Mouse (Mus musculus): ENCODE results near the gene Ttc7.
A peak's percentile ranks its signal among the peaks of the same experiment; 100 is the strongest.

Ttc7 gene

DNA sequence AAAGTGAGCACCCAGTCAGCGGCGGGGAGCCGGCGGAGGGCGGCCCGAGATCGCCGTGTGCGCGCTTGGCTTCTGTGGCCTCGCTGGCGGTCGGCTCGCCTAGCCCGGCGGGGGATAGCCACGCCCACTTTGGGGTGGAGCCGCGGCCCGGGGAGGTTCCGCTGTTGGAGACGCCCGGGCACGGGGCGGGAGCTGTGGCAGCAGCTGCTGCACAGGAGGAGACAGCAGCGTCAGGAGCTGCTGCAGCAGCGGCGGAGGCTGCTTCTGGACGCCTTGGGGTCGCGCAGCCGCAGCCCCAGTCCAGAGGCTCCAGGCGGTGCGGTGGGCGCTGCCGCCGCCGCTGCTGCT, at the start of gene Ttc7:
Gene Ttc7, plus strand, starts transcription at position 181 of the 348 bp plus-strand sequence.
- DNase-seq = peak; percentile 91 to 92

DNA sequence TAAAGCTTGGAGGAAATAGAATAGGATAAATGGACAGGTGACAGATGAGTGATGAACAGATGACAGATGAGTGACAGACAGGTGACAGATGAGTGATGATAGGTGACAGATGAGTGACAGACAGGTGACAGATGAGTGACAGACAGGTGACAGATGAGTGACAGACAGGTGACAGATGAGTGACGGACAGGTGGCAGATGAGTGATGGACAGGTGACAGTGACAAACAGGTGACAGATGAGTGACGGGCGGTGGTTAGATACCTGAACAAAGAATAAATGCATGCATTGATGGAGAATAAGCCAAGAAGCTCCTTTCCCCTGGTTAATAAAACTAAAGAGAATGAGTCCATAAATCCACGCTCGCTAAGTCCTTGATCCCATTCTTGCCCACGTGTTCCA, 47.7 kb upstream of the Ttc7 start:
- DNase-seq = no peak

DNA sequence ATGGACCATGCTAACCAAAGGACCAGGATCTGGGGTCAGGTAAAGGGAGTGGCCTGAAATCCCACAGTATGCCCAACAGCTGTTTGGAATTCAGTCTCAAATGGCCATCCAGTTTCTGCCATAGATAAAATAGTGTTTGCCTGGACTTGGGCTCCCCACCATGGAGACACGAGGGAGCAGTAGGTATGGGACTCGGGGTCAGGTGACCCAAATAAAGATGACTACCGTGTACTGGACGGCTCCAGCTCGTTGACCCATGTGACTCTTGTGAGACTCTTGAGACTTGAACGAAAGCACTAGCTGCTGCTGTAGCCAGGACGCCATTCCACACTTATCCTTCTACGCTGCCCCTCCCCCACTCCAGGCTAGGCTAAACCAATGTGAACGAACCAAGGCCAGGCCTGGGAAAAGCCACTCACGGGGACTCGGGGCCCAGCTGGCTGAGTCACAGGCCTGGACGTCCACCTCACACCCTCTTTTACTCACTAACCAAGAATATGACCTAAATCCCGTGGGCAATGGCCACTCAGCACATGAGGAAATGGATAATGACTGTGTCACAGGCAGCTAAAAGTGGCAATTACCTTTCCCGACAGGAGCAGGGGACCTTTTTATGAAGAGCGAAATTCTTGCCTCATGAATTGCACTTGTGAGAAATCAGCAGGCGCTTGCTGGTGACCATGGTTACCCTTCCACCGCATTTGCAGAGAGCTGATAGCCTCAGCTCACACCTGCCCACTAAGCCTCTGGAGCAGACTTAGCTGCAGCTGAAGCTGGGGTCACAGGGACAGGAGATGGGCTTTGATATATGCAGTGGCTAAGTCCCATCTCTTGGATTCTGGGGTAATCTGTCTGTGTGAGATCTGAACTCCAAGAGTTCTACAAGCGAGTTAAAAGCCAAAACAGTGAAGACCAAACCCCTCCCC, 45.7 kb upstream of the Ttc7 start:
- DNase-seq = no peak

DNA sequence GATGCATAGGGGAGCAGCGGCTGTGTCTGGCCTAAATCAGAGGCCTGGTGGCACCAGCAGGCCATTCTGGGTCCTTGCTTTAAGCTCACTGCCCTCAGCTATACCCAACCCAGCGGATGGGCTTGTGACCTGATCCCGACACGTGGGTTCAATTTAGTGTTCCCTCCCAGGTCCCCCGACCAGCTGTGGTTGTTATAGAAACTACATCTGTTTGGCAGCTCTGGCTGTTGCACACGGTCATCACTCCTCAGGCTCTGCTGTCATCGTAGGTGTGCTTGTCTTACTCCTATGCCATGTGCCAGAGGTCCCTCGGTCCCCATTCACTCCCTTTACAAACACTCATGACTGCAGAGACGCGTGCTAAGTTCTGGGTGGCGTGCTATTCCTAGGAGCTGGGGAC, 44.9 kb upstream of the Ttc7 start:
- DNase-seq = no peak

DNA sequence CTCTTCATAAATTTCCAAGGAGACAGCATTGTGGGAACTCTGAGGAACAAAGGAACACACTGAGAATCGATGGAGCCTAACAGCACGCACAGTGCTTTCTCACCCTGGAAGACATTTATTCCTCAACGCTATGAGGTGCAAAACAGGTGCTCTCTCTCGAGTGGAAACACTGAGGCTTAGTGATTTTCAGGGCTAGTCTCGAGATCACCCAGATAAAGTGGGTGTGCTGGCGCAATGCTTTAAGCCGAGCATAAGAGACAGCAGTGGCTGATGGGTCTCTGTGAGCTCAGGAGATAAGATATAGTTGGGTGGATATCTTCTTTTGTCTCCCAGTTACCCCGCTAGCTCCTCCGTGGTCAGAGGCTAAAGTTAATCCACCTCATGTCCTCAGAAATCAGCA, 36.6 kb upstream of the Ttc7 start:
- DNase-seq = no peak

DNA sequence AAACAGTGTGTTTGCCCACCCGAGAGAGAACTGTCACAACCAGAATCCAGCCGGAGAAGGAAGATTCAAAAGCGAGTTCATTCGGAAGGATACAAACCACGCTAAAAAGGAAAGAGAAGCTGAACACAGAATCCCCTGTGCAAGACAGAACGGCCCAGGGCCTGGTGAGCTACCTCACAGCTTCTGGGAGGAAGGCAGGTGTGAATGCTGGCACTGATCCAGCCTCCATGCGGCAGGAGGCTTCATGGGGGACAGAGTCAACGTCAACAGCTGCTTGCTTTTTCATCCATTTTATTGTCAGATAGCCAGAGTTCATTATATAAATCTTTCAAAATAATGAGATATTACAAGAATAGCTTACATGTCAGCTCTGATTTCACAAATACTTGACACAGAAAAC, 28.3 kb upstream of the Ttc7 start:
- no peak for DNase-seq

DNA sequence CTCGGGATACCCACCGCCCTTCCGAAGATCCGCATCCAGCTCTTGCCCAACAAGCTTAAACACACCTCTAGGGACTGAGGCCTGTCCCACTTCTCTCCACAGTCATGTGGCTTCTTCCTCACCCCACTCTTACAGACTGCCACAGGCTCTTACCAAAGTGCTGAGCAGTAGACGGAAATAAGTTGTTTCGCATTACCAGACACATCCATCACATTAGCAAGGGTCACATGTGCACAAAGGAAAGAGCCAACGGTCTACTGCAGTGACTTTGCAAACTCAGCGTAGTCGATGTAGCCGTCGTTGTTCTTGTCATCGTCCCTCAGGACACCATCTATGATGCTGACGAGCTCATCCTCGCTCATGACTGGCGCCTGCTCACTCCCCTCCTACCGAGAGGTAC, 27.0 kb upstream of the Ttc7 start:
- no peak for DNase-seq

DNA sequence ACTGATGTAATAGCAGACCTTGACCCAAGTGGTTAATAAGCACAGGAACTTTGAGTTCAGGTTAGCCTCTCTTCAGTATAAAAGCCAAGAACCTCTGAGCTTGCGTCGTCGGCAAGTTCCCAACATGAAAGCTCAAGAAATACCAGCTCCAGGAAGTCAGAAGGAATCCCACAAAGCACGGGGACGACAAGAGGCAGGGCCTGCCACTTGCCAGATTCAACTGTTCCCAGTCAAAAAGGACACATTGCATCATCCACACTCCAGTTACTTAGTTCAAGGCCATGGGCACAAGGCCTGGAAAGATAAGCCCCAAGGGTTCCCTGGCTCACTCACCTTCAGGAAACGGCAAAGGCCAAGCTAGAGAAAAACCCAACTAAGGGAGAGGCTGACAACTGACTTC, 19.3 kb upstream of the Ttc7 start:
- no peak for DNase-seq

DNA sequence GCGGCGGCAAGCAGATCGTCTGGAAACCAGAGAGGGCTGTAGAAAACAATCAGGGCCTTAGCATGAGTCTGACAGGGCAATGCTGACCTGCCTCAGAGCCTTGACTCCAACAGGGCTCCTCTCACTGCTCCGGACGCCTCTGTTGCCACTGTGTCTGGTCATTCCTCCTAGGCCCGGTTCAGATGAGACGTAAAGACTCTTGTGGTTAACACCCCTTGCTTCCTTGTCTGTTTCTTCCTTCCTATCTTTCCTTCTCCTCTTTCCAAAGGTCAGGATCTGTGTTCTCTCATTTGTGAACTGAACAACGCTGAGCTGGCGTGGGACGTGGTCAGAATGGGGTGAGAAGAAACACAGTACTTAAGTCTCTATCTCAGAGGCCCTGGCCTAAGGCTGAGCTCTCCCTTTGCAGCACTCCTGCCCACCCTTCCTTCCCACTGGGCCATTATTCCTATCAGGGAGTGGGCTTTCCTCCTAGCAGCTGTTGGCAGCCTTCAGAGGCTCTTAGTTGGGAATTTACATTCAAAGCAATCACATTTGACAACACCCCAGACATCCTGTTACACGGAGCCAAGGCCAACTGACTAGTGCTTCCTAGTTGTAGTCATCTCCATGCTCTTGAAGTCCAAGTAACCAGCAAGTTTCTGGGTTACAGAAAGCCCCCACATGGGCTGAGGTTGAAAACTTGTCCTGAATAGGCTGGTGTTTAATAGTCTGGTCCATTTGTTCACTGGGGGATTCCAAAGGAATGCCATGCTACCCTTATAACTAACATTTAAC, 18.4 kb upstream of the Ttc7 start:
- no peak for DNase-seq

DNA sequence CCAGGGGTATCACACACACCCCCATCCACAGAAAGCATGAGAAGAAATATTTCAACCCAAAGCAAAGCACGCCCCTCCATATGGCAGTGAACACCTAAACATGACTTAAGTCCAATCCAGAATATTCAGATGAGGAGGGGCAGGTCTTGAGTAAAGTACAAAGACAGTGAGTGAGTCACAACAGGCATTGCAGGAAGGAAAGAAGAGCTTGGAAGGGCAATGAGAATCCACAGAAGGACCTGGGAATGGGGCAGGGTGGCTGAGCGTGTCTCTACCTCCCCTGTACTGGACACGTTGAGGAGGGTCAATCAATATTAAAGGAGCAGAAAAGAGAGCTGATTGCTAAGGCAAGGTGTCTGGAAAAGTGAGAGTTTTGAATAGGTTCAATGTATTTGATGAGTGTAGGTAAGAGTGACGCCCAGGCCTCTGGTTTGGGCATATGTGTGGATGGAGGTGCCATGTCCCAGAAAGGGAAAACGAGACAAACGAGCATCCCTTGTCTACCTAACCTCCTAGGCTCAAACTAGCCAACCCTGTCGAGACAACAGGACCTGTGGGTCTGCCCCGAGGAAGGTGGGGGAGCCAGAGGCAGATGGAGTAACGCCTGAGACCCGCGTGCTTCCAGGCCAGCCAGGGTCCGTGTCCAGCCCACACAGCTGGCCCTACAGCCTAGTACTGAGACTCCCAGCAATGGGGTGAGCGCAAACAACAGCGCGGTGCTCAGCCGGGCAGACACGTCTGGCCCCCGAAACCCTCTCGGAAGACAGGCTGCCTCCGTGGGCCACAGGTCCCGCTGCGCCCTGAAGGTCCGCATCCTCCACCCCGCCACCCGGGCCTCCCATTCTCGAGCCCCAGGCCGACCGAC, 17.5 kb upstream of the Ttc7 start:
- DNase-seq = no peak

DNA sequence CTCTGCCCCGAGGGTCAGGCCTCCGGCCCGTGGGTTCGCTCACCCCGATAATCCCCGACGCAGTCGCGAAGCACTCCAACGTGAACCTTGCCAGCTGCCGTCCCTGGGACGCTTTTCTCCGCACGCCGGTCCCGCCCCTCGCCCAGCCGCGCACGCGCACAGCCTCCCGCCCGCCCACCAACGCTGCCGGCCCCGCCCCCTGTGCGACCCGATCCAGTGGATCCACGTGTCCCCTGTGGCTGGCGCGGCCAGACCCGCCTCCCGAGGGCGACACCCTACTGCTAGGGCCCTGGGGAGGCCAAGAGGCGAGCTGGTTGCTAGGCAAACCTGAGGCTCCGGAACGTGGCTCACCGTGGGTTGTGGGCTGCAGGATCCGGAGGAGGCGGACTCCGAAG, 16.9 kb upstream of the Ttc7 start, which contains the start of gene Mcfd2:
Gene Mcfd2, minus strand, starts transcription at position 144 of the 395 bp plus-strand sequence.
- DNase-seq = peak; percentile 83 to 91

DNA sequence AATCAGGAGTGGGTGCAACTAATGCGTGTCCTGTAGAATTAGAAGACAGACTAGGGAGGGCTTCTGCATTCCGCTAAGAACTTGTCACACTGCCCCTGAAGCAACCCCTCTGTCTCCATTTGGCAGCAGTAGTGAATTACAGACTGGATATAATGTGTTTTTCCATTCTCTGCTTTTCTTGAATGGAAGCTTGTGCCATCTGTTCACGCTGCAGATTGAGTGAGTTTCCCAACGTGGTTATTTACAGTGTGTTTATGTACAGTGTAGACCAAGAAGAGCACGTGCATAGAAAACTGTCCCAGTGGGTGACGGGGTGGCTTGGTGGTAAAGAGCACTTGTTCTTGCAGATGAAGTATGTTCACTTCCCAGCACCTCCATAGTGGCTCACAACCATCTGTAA, 13.2 kb upstream of the Ttc7 start:
- no peak for DNase-seq

DNA sequence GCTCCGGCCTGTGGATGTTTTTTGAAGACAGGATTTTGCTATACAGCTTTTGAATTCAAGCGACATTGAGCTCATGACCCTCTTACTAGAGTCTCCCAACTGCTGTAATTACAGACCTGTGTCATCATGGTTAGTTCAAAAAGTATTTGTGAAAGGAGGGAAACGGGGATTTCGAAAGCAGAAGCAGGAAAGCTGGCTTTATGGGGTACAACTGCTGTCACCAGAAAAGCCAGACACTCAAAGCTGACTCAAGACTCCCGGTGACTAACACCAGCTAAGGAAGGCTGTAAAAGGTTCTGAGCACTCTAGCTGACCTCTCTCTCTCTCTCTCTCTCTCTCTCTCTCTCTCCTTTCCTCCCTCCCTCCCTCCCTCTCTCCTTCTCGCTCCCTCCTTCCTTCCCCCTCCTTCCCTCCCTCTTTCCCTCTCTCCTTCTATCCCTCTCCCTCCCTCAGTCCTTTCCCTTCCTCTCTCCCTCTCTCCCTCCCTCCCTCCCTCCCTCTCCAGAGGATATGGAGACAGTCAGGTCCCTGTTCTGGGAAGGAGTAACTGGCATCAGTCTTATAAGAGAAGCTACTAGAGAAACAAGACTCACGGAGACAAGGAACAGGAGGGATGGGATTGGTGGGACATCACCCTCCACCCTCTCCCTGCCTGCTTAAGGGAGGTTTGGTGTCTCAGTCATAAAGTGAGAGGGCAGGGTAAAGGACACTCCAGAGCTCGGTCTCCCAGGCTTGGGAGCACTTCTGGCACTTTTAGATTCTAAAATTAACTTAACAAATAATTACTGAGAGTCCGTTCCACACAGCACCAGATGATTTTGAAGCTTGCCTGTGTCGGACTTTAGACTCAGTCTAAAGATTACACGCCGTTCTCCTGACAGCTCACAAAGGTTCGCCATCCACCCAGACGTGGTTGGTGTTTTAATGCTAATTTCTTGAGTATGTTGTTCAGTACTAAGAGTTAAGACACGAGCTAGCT, 7.0 kb upstream of the Ttc7 start:
- no peak for DNase-seq

DNA sequence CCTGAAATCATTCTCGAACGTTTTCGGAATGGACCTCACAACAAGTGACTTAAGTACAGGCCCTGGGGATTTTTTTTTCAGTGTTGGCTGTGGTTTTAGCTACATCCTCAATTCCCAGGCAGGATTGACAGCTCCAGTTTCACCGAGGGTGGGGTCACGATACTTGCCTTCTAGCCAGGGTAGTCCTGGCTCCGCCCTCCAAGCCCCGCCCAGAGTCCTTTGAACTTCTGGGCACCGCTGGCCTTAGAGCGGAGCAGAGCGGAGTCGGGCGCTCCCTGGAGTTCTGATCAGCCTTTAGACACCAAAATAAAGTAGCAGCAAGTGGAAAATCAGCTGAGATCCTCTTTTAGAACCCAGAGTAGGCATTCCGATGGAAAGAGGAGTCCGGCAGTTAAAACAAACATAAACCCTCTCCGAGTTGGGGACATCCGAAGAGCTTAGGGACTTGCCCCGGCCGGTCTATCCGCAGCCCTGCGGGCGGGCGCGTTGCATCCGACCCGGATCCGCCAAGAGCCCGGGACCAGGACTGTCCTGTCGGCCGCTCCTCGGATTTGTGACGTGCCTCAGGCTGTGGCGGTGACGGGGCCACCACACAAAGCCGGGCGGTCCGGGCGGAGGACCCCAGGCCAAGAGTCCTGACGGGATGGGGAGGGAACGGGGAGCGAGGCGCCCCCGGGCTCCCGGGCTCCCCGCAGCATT, 530 bp upstream of the Ttc7 start:
- DNase-seq = peak; percentile 55 to 64

DNA sequence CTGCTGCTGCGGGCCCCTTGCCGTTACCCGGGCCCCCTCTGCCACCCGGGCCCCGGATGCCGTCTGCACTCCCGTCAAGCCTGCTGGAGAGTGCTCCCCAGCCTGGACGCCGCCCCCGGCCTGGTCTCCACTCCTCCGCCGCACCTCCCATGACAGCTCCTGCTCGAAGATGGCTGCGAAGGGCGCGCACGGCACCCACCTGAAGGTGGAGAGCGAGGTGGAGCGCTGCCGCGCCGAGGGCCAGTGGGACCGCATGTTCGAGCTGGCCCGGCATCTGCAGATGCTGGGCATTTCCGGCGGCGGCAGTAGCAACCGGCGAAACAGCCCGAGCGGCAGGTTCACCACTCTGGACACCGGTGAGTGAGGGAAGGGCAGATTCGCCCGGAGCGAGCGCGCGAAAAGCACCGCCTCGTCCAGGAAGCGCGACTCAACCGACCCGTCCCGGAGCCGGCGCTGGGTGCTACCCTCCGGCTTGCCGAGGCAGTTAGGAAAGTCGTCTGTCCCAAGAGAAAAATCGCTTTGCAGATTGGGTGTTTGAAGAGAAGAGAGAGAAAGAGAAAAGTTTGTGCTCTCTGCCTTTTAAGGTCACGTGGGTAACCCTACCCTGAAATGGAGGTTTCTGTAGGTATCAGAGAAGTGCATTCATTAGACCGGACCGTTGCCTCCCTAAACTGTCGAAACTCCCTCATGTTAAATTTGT, 519 bp downstream of the Ttc7 start:
- peak; percentile 40 to 57 for DNase-seq

DNA sequence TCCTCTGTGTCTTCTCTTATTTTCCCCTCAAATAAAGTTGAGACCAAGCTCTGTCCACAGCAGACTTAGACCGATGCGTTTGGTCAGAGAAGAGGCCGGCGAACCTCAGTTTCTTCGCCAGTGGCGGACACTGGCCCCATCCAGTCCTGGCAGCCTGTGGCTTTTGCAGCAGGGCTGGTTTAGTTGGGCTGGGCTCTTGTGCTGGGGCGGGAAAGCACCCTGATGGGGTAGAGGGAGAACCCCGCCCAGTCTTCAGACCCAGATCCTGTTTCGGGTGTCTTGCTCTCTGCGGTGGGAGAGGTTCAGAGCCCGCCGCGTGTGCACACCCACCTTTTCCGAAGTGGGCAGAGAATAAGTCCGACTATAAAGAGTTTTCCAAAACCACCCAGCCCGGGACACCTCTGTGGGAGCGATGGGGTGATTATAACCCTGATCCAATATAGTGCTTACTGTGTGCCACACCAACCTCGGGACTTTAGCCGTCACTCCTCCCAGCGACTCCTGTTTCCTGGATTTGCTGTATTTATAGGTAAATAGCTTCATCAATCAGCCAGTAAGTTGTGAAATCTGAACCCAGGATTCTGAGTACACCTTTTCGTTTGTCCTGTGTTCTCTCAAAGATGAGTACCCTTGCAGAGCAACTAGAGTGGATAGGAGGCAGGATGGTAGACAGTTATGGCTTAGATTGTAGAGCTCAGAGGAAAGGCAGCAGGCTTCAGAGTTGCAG, 1.2 kb downstream of the Ttc7 start:
- DNase-seq = no peak

DNA sequence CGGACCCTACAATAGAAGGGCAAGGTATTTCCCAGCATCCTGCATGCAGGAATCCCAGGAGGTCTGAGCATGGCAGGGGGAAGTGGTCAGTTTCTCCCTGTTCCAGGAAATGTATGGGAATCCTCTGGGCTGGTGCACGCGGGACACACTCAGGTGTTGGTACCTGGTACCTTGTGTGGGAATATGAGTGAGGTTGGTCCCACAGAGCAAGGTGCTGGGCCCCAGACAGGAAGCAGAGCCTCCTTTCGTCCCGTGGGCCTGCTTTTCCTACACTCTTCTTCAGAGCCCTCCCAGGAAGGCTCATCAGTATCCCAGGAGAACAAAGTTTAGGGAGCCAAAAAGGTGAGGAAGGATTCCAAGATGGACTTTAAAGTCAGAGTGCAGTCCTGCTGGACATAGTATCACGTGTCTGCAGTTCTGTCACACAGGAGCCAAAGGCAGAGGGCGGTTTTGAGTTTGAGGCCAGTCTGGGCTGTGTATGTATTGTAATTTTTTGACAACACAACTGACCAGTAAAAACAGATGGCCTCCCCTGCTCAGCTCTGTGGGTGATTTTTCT, 1.9 kb downstream of the Ttc7 start:
- DNase-seq = no peak

DNA sequence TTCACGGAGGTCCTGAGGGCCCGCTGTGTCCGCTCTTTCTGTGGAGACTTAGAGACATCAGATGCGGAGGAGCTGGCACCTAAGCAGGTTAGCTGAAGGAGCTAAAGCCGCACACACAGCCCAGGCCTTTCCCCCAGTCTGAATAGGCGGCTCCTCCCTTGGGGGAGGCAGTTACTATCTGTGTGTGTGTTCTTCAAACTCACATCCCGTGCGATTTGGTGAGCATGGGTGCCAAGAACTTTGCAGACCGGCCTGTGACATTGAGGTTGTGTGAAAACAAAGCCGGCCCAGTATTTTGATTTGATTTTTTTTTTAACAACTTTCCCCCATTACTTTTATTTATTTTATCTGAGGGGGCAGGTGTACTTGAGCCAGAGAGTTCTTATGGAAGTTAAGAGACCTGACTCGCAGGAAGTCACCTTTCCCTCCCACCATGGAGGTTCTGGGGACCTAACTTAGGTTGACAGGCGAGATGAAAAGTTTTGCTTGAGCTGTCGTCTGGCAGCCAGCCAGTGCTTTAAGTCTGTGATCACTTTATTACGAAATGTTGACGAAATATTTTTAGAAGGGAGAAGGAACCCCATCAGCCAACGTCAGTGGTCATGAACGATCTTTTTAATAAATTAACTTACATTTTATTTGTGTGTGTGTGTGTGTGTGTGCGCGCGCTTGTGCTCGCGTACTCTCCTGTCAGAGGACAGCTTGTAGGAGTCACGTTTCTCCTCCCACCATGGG, 3.2 kb downstream of the Ttc7 start:
- no peak for DNase-seq

Data from cerebellum, adult 18-20 months (tissue).